Mouse (Mus musculus): ENCODE results near the gene Grasp.

Gene Grasp

GRCm38 (mm10) chr15:101227971-101228370, 4.0 kb downstream of the Grasp start:
- DNase-seq (ENCODE audit: low spot score in 2 of 2) = no peak

- no peak for DNase-seq (ENCODE audit: low spot score in 2 of 2)
Measured at GRCm38 (mm10) chr15:101228866-101229590, 5.0 kb downstream of the Grasp start.

- no peak for DNase-seq (ENCODE audit: low spot score in 2 of 2)
Measured at GRCm38 (mm10) chr15:101230503-101230902, 6.5 kb downstream of the Grasp start.

GRCm38 (mm10) chr15:101230995-101231647, 7.1 kb downstream of the Grasp start:
- peak in 1 of 2 experiments; percentile 47 for DNase-seq (ENCODE audit: low spot score in 2 of 2)

- no peak for DNase-seq (ENCODE audit: low spot score in 2 of 2)
Measured at GRCm38 (mm10) chr15:101231648-101232180, 7.7 kb downstream of the Grasp start.

- no peak for DNase-seq (ENCODE audit: low spot score in 2 of 2)
Measured at GRCm38 (mm10) chr15:101232607-101233006, 8.6 kb downstream of the Grasp start.

- no peak for DNase-seq (ENCODE audit: low spot score in 2 of 2)
Measured at GRCm38 (mm10) chr15:101233183-101233582, 9.2 kb downstream of the Grasp start.

- no peak for DNase-seq (ENCODE audit: low spot score in 2 of 2)
Measured at GRCm38 (mm10) chr15:101233641-101234275, 9.8 kb downstream of the Grasp start.

GRCm38 (mm10) chr15:101234611-101235341, 10.8 kb downstream of the Grasp start:
- DNase-seq (ENCODE audit: low spot score in 2 of 2) = no peak

- no peak for DNase-seq (ENCODE audit: low spot score in 2 of 2)
Measured at GRCm38 (mm10) chr15:101235342-101235698, 11.3 kb downstream of the Grasp start.

- DNase-seq (ENCODE audit: low spot score in 2 of 2) = no peak
Measured at GRCm38 (mm10) chr15:101235728-101236327, 11.8 kb downstream of the Grasp start.

- peak; percentile 57 to 58 for DNase-seq (ENCODE audit: low spot score in 2 of 2)
Measured at GRCm38 (mm10) chr15:101236878-101237277, 12.9 kb downstream of the Grasp start.

GRCm38 (mm10) chr15:101238885-101239511, 15.0 kb downstream of the Grasp start:
- DNase-seq (ENCODE audit: low spot score in 2 of 2) = peak in 1 of 2 experiments; percentile 31

GRCm38 (mm10) chr15:101239821-101240220, 15.8 kb downstream of the Grasp start:
- DNase-seq (ENCODE audit: low spot score in 2 of 2) = no peak

- peak; percentile 75 to 81 for DNase-seq (ENCODE audit: low spot score in 2 of 2)
Measured at GRCm38 (mm10) chr15:101240799-101241204, 16.8 kb downstream of the Grasp start.

- no peak for DNase-seq (ENCODE audit: low spot score in 2 of 2)
Measured at GRCm38 (mm10) chr15:101241236-101241635, 17.2 kb downstream of the Grasp start.

- no peak for DNase-seq (ENCODE audit: low spot score in 2 of 2)
Measured at GRCm38 (mm10) chr15:101241853-101242252, 17.9 kb downstream of the Grasp start.

GRCm38 (mm10) chr15:101242645-101243044, 18.7 kb downstream of the Grasp start:
- no peak for DNase-seq (ENCODE audit: low spot score in 2 of 2)

- DNase-seq (ENCODE audit: low spot score in 2 of 2) = no peak
Measured at GRCm38 (mm10) chr15:101244012-101244411, 20.0 kb downstream of the Grasp start.

- DNase-seq (ENCODE audit: low spot score in 2 of 2) = peak; percentile 96 to 97
Measured at GRCm38 (mm10) chr15:101246231-101247154, 22.5 kb downstream of the Grasp start.
